Mouse (Mus musculus) olfactory bulb, adult 2 months (tissue): ENCODE results near the gene Bsnd.

Experiments
- CTCF ChIP-seq: fragments of 200-500 bp; IDR thresholded peaks from 2 replicates; pipeline ENCODE4 v1.5.1; 2012; ENCODE audit warnings: low read depth, mild to moderate bottlenecking, low read length, moderate library complexity; ENCODE audit not compliant: insufficient read depth
- POLR2A ChIP-seq: fragments of 200-500 bp; IDR thresholded peaks from 2 replicates; pipeline ENCODE4 v1.6.1; 2012; ENCODE audit warnings: mild to moderate bottlenecking, low read depth, low read length, moderate library complexity; ENCODE audit not compliant: insufficient read depth

DNA sequence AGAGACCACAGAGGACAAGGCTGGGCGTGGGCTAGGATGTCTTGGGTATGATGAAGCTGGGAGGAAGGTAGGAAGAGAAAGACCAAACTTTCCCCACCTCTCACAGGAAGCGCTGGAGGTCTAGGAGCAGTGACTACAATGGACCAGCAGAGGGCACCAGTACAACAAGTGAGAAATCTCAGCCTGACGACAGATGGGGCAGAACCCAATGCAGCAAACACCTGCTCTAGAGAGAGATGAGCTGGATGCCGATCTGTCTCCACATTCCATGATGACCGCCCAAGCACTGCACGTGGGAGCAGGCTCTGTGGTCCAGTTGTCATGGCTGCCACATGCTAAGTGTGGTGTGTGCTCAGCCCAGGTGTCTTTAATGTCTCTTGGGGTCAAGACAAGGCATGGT lies 17.8 kb downstream of the Bsnd start:
- TF ChIP-seq POLR2A: no peak
- TF ChIP-seq CTCF: peak; percentile 19
